Mouse (Mus musculus): ENCODE measurements at regions not wholly inside any gene's neighbourhood (a gene's known extent, or its start where the extent isn't known, plus 50 kb on each side); places are given as distances from the start of the nearest gene placed in this dataset.

DNA sequence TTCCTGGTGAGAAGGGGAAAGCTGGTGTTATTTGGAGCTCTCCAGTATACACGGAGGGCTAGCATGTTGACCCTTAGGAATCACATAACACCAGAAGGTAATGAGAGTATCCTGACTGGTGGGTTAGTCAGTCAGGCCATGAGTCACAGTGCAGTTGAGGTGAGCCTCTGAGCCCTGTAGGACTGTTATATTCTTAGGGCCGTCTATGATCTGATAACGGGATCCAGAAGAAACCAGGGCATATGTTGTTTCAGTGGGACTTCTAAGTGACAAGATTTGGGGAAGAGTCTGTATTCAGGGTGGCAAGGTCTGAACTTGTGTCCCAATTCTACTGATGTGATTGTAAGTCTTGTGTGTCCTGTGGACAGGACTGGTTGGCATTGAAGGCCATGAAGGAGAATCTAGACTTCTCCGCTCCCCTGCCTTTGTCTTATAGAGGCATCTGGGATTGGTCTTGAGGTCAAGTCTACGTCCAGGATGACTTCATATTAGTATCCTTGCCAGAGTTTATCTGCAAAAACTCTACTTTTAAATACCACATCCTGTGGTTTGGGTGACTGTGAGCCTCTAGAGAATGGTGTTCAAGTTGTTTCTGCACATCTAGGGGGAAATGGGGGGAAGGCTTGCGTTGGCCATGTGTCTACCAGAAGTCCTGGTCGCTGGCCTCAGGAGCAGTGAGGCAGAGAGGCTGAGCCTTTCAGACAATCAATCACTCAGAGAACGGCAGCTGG is 71.2 kb downstream of the Itgb2l start:
- 72% methylated on average over 8 of the region's 8 CpGs for whole genome bisulfite sequencing
- Histone ChIP-seq H3K4me2 (no peak overlapping the region), H3K36me3 (no peaks in the 10 kb centered on the region), H3K9ac (no peak overlapping the region), H3K4me3 (no peak overlapping the region), H3K9me3 (no peaks in the 10 kb centered on the region), H3K4me1 (peaks cover 6% of the 10 kb centered on the region; the same call in 1 of the 2 replicates), H3K27me3 (no peaks in the 10 kb centered on the region), H3K27ac (no peak overlapping the region)
- no peak for ATAC-seq (ENCODE audit: borderline replicate concordance, extremely low read depth, low FRiP score, low TSS enrichment)

DNA sequence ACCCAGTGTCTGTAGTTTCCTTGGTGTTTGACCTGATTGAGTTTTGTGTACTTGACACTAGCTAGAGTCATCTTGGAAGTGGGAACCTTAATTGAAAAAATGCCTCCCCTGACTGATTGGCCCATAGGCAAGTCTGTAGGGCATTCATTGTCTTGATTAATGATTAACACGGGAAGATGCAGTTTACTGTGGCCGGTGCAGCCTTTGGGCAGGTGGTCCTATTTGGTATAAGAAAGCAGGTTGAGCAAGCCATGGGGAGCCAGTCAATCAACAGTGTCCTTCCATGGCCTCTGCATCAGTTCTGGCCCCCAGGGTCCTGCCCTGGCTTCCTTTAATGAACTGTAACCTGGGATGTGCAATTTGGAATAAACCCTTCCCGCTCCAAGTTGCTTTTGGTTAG is 72.3 kb downstream of the Itgb2l start:
- Histone ChIP-seq H3K27me3 (no peaks in the 10 kb centered on the region), H3K9ac (no peak overlapping the region), H3K4me1 (peaks cover 3% of the 10 kb centered on the region; the same call in 1 of the 2 replicates), H3K9me3 (no peaks in the 10 kb centered on the region), H3K4me3 (no peak overlapping the region), H3K4me2 (no peak overlapping the region), H3K36me3 (no peaks in the 10 kb centered on the region), H3K27ac (no peak overlapping the region)
- ATAC-seq (ENCODE audit: borderline replicate concordance, extremely low read depth, low FRiP score, low TSS enrichment), result no peak
- 70% methylated on average over 3 of the region's 3 CpGs for WGBS

- no peak overlapping the region for H3K4me2 ChIP-seq
- peaks cover 3% of the 10 kb centered on the region; the same call in 1 of the 2 replicates for H3K4me1 ChIP-seq
- WGBS, result 32% methylated on average over 2 of the region's 2 CpGs
- H3K27ac ChIP-seq, result no peak overlapping the region
- H3K9me3 ChIP-seq, result no peaks in the 10 kb centered on the region
- no peaks in the 10 kb centered on the region for H3K27me3 ChIP-seq
- no peak overlapping the region for H3K4me3 ChIP-seq
- ATAC-seq (ENCODE audit: borderline replicate concordance, extremely low read depth, low FRiP score, low TSS enrichment), result peak; percentile 72
- no peak overlapping the region for H3K9ac ChIP-seq
- no peaks in the 10 kb centered on the region for H3K36me3 ChIP-seq
Measured at GRCm38 (mm10) chr16:96370213-96370612, 73.2 kb downstream of the Itgb2l start.

Data from lung, embryonic 15.5 days (tissue).